8 mouse cellular contexts compared by ENCODE assay signal in genomic region chr19:16083981-16084630, GRCm38 (mm10). TPM values are rescaled to one million over a fixed set of nuclear protein-coding genes. Genes with fewer than 3 reads are reported as not detected.
DNase-seq lines count a peak whose midpoint lies in the region; ATAC-seq and TF ChIP-seq lines count a peak whose summit lies in the region.
"Not testable (repeated sequence)": the region's sequence is repeated elsewhere in the genome, so short reads cannot be mapped to it uniquely, and the experiment has no call there.
"Had no signal": no experiment of that assay in that cellular context is flagged by ENCODE, and none has a peak within 500 bp of the region (broad histone marks: within the 10 kb centered on the region; RNA-seq: fewer than 3 reads in every experiment).

No protein-coding gene starts in this region.

- peak overlapping the region; percentile 15 for H3K4me3 ChIP-seq in bone marrow, adult 2 months (replicated peaks; ENCODE audit: control insufficient read depth, low read depth, low read length)
- not testable (repeated sequence) for H3K4me3 ChIP-seq in macrophage (ENCODE audit: inconsistent target)
- peak overlapping the region; percentile 3; the same call in 1 of the 2 replicates for H3K4me3 ChIP-seq in olfactory bulb, adult 2 months (ENCODE audit: insufficient read depth, low read depth, low read length)

- TF ChIP-seq CTCF in bone marrow, adult 2 months (IDR thresholded peaks at IDR 0.05; ENCODE audit: control insufficient read depth, insufficient read depth, low read length); olfactory bulb, adult 2 months (IDR thresholded peaks at IDR 0.05; ENCODE audit: insufficient read depth, low read depth, low read length): not testable (repeated sequence)

- H3K36me3 ChIP-seq in macrophage (ENCODE audit: inconsistent target) = not testable (repeated sequence)

- H3K79me2 ChIP-seq in macrophage (ENCODE audit: inconsistent target) = not testable (repeated sequence)

- not testable (repeated sequence) for TF ChIP-seq POLR2A in bone marrow, adult 2 months (IDR thresholded peaks at IDR 0.05; ENCODE audit: borderline replicate concordance, control insufficient read depth, low read depth, low read length); olfactory bulb, adult 2 months (IDR thresholded peaks at IDR 0.05; ENCODE audit: insufficient read depth, low read depth, low read length)

- H3K4me1 ChIP-seq in bone marrow, adult 2 months (ENCODE audit: control insufficient read depth, insufficient read depth, low read length); olfactory bulb, adult 2 months (ENCODE audit: control insufficient read depth, insufficient read depth, low read length): not testable (repeated sequence)

- 47% methylated on average over 21 of the region's 21 CpGs for WGBS in bone marrow, adult 2 months
- 31% methylated on average over 17 of the region's 21 CpGs for WGBS in macrophage (ENCODE audit: missing documents)
- 68% methylated on average over 21 of the region's 21 CpGs for WGBS in olfactory bulb, adult 2 months

- H3K27ac ChIP-seq in bone marrow, adult 2 months (ENCODE audit: control insufficient read depth, insufficient read depth, low read depth, low read length, poor library complexity) = peak overlapping the region; percentile 73; the same call in 1 of the 2 replicates
- peak overlapping the region; percentile 77 for H3K27ac ChIP-seq in macrophage
- not testable (repeated sequence) for H3K27ac ChIP-seq in olfactory bulb, adult 2 months (ENCODE audit: insufficient read depth, low read depth, low read length)

- peak; percentile 68 for ATAC-seq in common myeloid progenitor, adult 5-6 weeks (replicated peaks; ENCODE audit: low read depth, poor library complexity, severe bottlenecking)
- ATAC-seq in granulocyte monocyte progenitor cell, adult 5-6 weeks (replicated peaks; ENCODE audit: poor library complexity, severe bottlenecking) = peak; percentile 97

- peak; percentile 19 for DNase-seq in layer of hippocampus, adult 11-12 months (ENCODE audit: low spot score)
- peak; percentile 43 to 50 for DNase-seq in lung, adult 18-20 months

RNA-seq across cellular contexts. Expression of gene Gnaq, which starts 48.5 kb away (rescaled TPM):
- polyA plus RNA-seq in bone marrow, adult 2 months (2011; ENCODE audit: insufficient read depth, insufficient read length, low replicate concordance, missing spikeins) = 9.0 and 20.0 TPM in 2 replicates
- 14.9 and 20.5 TPM in 2 replicates for total RNA-seq in common myeloid progenitor, adult 5-6 weeks (2017)
- 21.2 and 28.6 TPM in 2 replicates for total RNA-seq in granulocyte monocyte progenitor cell, adult 5-6 weeks (2014; fragmentation: Nextera tagmentation)
- total RNA-seq in granulocyte monocyte progenitor cell, adult 5-6 weeks (2017) = 12.3 and 16.3 TPM in 2 replicates
- total RNA-seq in macrophage (2018; cell fraction: chromatin; rRNA removed) = 100 to 1,000 TPM; 111 to 223 (median 174) TPM
- 10 to 100 TPM; 39.0 to 96.9 (median 65.1) TPM for total RNA-seq in macrophage (2018; cell fraction: cytosol; rRNA removed)
- 100 to 1,000 TPM in 25 of 26 experiments, 10 to 100 TPM in 1; 94.4 to 285 (median 144) TPM for total RNA-seq in macrophage (2018; cell fraction: nucleus; rRNA removed)
- 52.0 to 78.9 TPM (median 60.5 TPM) in 3 replicates for polyA plus RNA-seq in macrophage (2018)
- polyA plus RNA-seq in olfactory bulb, adult 2 months (2012; ENCODE audit: insufficient read depth, insufficient read length, low replicate concordance, missing spikeins) = 135 and 244 TPM in 2 replicates
- polyA plus RNA-seq: G1E had no signal
